Mouse (Mus musculus) thymus, adult 18-20 months (tissue): ENCODE measurements around the gene Akr1b8.
"Not testable (repeated sequence)": the region's sequence is repeated elsewhere in the genome, so short reads cannot be mapped to it uniquely, and the experiment has no call there.

Experiments used
- DNase-seq, 2 experiments: peaks; one replicate each; pipeline ENCODE4 v3.0.0; 2022; ENCODE audit warnings: mixed read lengths in 2 of 2

The Akr1b8 gene

DNA sequence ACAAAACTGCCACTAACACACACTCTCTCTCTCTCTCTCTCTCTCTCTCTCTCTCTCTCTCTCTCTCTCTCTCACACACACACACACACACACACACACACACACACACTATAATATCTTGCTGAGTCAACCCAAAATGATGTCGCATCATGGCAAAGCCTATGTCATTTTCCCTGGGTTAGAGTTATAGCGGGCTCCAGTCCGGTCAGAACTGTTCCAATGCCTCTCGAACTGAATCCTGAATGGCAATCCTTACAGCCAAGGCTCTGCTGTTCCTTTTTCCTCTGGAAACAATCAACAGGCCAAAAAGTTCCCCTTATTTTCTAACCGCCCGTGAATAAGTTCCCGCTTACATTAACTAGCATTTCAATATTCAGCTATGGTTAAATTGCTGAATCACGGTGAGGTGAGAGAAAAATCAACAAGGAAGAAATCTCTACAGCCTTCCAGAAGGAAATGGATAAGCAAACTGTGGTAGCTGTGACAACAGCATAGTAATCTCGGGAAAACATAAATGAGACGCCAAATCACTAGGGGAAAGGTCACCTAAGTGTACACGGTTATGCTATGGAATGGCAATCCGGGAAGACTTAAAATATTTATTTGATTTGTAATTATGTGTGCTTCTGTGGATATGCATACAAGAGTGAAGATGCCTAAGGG, 3.8 kb upstream of the Akr1b8 start:
- no peak for DNase-seq

DNA sequence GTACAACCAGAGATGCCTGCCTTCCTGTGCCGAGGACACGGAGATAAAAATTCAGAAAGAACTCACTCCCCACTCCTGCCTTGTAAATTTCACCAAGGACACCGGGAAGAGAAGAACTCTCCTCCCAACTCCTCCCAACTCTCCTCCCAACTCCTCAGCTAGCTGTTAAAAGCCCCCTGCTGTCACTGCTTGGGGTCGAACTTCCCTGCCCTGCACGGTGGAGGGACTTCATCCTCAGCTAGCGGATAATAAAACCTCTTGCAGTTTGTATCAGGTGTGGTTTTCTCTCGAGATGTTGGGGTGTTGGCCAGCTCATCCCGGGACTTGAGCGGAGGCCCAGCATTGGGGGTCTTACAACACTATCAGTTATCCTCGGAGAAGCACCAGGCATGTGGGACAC, 2.4 kb upstream of the Akr1b8 start:
- not testable (repeated sequence) for DNase-seq

- no peak for DNase-seq
Measured at GRCm38 (mm10) chr6:34352401-34352800, 1.5 kb upstream of the Akr1b8 start.

GRCm38 (mm10) chr6:34354354-34355348, 732 bp downstream of the Akr1b8 start:
- DNase-seq, result no peak

GRCm38 (mm10) chr6:34355349-34355747, 1.4 kb downstream of the Akr1b8 start:
- DNase-seq, result no peak

DNA sequence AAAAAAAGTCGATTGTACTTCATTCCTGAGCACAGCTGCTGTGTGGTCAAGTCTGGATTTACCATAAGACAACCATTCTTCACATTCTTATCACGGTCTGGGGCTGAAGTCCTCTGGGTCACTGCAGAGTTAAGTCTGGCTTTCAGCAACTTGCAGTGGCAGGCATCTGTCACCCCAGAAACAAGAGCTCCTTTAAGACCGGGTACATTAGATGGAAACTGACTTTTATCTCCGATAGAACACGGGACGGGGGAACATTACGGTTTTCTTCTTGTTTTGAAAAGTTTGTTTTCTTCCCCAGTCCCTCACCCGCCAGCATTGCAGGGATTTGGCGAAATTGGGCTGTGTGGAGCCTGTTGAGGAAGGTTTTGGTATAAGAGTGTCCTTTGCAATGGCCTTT, 1.9 kb downstream of the Akr1b8 start:
- no peak for DNase-seq

GRCm38 (mm10) chr6:34364217-34365136, 10.6 kb downstream of the Akr1b8 start:
- DNase-seq, result peak; percentile 18 to 38

DNA sequence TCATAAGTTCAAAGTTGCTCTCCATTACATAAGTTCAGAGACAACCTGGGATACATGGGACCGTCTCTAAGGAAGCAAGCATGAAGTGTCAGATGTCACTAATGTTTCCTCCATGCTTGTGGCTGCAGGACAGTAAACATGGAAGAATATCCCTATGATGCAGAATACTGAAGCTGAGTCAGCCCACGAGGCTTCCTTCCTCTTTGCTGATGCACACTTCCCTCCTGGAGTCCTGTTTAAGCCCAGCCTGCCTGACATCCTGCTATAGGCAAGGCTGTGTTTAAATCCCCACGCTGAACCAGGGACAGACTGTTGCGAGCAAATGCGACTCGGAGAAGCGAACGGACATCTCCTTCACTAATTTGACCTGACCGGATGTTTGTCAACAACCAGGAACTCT, 14.1 kb downstream of the Akr1b8 start:
- no peak for DNase-seq

DNA sequence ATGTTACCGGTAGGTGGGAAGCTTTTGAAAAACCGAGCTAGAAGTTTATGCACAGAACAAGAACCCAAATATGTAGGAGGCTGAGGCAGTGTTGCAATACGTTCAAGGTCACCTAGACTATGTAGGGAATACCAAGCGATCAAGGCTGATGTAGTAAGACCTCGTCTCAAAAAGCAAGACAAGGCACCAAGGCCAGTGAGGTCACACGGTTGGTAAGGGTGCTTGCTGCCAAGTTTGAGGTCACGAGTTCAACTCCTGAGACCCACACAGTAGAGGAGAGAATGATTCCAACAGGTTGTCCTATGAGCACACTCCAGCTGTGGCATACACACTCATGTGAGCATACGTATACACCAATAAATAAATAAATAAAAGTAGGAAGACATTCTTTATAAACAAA, 16.2 kb downstream of the Akr1b8 start:
- DNase-seq, result no peak

GRCm38 (mm10) chr6:34371700-34372351, 17.9 kb downstream of the Akr1b8 start:
- peak; percentile 50 to 64 for DNase-seq

DNA sequence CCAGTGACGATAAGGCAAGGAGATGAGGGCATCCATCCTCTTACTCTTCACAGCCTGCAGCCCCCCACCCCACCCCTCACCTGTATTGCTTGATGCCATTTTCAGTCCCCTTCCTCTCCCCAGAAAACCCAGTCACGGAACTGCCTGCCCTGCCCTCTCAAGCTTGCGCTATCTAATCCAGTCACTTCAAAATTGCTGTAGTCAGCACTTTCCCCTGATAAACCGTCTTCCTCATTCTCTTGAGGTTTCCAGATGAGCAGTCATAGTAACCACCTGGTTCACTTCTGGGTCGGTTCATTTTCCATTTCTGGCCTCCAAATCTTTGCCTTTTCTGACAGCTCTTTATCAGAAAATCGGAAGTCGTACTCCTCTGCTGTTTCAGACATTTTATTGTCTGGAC, 19.9 kb downstream of the Akr1b8 start:
- DNase-seq, result no peak

DNA sequence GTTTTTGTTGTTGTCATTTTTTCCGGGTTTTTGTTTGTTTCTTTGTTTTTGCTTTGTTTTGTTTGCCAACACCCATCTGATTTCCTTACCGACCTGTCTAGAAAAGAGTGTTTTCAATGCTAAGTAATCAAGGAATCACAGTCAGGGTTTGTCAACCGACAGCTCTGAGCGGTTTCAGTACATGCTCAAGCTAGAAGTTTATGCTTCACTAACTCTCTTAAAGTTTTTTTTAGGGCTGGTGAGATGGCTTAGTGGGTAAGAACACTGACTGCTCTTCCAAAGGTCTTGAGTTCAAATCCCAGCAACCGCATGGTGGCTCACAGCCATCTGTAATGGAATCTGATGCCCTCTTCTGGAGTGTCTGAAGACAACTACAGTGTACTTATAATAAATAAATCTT, 22.0 kb downstream of the Akr1b8 start:
- DNase-seq, result not testable (repeated sequence)

DNA sequence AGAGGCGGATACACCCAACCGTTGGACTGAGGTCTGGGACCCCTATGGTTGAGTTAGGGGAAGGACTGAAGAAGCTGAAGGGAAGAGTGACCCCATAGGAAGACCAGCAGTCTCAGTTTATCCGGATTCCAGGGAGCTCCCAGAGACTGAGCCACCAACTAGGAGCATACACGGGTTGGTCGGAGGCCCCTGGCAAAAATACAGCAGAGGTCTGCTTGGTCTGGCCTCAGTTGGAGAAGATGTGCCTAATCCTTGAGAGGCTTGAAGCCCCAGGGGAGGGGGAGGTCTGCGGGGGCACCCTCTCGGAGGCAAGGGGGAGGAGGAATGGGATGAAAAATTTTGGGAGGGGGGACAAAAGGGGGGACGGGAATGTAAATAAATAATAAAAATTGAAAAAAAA, 29.5 kb downstream of the Akr1b8 start:
- DNase-seq, result no peak

DNA sequence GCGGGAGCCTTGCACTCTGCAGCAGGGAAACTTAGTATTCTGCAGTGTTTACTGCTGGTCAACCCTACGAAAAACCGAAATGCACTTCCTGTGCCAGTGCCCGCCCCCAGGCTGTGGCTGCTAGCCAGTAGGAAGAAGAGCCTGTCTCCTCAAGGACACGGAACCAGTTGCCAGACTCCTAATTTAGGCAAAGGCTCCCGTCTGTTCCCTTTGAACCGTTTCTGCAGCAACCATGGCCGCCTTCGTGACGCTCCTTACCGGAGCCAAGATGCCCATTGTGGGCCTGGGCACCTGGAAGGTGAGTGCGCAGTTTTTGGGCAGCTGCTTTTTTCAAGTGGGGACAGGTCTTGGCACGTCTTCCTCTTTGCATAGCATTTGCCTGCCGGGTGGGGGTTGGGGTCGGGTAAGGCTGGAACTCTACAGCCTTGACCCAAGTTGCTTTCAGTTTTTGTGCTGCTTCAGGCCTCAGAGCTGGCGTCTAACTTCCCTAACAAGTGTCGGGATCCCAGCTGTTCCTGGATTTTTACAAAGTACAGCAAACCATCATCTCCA, 30.3 kb downstream of the Akr1b8 start, which contains the start of gene Akr1b10:
TSS of gene Akr1b10 (plus strand) at position 109 of the 552 bp plus-strand sequence.
- peak; percentile 61 to 68 for DNase-seq

- DNase-seq, result peak in 1 of 2 experiments; percentile 15
Measured at GRCm38 (mm10) chr6:34384701-34385370, 30.9 kb downstream of the Akr1b8 start.

DNA sequence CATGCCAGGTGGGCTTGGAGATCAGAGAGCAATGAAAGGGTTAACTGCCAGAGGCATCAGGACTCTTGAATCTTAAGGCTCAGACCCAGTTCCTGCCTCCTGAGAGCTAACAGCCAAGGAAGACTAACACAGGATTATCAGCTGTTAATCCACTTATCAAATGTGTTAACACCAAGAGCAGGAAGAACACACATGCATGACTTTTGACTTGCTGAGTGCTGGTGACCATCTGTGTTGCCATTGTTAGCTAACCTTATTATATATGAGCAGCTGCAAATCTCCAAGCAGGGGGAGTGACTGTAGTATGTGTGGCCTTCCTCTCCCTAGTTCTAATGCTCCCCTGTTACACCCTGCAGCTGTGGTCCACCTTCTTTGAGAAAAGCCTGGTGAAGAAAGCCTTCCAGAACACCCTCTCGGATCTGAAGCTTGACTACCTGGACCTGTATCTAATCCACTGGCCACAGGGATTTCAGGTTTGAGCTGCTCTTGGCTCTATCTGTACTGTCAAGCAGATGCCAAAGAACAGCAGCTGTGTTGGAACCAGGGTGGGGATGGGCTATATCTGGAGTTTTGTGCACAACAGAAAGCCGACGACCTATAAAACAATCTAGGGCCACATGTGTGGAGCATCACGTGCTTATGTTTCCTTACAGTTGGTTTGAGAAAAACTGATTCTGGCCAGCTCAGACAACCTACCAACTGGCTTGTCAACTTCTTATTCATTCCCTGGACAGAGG, 34.7 kb downstream of the Akr1b8 start:
- no peak for DNase-seq

DNA sequence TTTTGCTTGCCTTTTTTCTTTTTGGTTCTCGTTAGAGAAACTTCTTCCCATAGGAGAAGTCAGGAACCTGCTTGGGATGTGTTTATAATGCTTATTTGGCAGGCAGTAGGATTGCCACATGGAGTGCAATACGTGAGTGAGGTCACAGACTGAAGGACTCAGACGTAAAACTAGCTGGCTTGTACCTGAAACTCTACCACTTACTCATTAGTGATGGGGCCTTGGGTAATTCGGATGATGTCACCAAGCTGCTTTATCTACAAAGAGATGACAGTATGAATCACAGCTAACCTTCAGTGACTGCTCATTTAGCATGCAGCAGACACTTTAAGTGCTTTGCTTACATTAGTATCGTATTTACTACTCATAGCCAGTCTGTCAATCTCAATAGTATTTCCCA, 42.0 kb downstream of the Akr1b8 start:
- no peak for DNase-seq

DNA sequence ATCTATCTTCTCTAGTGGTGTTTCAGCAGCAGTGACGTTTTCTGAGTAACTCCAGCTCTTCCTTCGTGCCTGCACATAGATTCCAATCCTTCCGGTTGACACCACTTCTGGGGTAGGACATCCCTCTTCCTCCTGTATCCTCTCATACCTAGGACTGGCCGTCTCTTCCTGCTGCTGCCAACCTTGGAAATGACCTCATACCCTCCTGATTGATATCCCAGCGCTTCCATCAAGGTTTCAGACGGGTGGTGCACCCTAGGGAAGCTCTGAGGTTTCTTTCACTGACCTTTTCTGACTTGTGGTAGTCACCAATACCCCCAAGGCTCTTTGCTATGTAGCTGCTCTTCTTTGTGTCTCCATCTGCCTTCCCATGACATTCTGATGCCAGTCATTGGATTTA, 44.5 kb downstream of the Akr1b8 start:
- DNase-seq, result no peak

GRCm38 (mm10) chr6:34399606-34400220, 45.8 kb downstream of the Akr1b8 start:
- DNase-seq, result no peak

DNA sequence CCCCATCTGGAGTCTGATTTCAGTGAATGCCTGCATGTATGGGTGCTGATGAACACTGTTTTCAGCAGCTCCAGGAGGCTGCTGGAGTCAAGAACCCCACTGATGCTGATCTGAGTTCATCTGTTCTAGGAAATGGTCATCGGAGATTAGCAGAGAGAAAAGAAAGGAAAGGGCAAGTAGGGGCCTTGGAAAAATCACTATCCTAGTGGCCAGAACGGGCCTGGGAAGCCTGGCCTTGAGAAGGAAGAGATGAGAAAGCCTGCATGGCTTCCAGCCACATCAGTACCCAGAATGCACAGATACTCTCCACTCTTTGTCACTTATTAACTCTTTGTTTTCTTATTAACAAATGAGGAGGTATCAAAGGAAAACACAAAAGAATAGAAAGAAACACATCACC, 46.8 kb downstream of the Akr1b8 start:
- DNase-seq, result no peak
